Mouse (Mus musculus): ENCODE results near the gene Prima1. TPM values are rescaled to one million over a fixed set of nuclear protein-coding genes. Genes with fewer than 3 reads are reported as not detected.

Prima1 gene
- polyA plus RNA-seq, 3 experiments from 2014 or later = not detected

DNA sequence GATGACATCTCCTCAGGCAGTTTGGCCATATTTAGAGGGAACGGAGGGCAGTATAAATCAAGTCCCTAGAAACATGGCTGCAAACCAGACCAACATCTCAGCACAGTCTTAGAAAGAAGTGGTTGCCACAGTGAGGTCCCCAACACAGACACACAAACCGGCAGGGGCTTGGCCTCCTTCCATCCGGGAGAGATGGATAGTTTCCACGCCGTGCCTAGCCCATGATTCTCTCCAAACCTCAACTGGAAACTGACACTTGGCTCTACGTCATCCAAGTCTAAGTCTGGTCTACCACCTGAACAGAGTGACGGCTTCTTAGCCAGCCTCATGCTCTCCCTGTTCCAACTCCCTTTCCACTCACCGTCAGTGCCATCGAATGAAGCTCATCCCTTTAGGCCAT lies 18.3 kb downstream of the Prima1 start:
- ATAC-seq = no peak

DNA sequence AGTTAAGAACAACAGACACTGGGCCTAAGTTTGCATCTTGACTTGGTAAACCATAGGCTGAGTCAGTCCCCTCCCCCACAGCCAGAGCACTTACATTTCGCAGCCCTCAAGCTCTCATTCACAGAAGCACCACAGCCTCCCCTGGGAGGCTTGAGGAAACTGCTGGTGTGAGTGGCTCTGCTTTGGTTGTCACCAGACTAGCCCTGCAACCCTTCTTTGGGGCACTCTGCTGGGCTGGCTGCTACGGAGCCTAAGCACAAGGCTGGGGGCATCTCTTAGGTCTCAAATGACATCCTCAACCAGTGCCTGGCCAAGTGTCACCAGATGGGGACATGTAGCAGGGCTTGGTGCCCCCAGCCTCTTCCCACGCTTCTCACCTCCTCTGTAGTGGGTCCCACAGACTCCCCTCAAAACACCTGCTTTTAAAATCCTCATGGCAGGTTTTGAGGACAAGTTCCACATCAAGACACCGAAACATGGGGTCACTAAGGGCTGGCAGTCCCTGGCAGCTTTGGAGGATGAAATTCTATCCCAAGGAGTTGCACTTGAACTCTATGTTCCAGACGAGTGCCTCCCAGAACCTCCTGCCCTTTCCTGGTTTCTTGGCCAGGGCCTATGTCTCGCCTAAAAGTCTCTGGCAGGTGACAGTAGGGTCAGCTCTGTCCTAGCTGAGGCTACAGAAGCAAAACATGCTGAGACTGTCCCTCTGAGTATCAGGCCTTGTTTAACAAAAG lies 25.9 kb downstream of the Prima1 start:
- no peak for ATAC-seq

DNA sequence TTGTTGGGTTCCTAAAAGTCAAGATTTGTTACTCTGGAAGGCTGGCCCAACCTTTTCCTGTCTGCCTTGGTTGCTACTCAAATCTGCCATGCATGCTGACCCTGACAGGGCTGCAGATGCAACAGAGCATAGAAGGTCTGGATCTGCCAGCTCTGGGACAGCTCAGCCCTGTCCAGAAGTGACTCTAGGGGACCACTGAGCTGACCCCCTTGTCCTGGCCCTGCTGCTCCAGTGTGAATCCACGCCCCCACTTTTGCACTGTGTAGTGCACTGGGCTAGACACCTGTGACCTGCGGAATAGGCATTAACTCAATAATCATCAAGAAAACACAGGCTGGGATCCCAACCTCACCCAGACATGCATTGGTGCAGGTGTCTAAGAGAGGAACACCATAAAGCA lies 27.2 kb downstream of the Prima1 start:
- ATAC-seq = no peak

DNA sequence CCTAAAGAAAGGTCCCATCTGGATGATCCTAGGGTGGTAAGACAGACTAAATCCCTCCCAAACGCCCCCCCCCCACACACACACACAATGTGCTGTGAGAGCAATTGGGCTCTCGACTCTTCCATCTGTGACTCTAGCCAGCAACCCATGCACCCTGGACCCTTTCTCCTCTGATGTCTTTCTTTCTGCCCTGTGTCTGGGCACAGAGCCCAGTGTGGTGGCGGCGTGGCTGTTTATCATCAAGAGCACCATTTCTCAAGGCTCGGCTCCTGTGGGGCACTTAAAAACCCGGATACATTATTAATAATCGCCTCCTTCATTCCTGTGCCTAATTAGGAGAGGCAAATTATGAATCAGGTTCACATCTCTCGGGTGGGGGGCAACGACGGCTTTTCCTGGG lies 27.7 kb downstream of the Prima1 start:
- ATAC-seq = no peak

DNA sequence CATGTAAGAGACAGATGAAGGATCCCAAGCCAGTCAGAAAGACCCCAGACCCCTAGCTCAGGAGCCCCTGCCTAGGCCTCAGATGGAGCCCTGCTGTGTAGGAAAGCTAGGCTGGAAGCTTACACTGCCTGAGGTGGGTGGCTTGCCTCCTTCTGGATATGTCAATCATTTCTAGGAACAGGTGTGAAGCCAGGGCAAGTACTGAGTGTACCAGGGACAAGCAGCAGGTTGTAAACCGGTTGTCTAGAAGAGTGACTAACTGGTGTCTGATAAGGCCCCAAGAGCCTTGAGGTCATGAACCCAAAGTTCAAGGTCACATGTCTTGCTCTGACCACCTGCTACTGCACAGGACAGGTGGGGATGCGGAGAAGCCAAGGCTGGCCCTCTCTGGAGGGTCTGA lies 28.4 kb downstream of the Prima1 start:
- no peak for ATAC-seq

DNA sequence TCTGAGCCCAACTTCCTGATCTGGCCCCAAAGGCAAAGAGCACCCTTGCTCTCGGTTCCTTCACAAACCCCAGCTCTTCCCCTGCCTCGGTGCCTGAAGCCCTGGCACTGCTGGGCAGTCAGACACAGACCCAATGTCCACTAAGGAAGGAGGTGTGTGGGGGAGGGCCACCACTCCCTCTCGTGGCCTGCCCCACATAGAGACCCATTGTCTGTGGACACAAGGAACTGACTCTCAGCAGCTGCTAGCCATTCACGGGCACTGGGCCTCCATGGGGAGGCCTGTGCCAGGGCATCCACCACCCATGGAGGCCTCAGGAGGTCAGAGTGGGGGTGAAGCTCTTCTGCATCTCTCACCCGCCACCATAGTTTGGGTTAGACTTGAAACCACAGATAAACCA lies 30.9 kb downstream of the Prima1 start:
- ATAC-seq = no peak

DNA sequence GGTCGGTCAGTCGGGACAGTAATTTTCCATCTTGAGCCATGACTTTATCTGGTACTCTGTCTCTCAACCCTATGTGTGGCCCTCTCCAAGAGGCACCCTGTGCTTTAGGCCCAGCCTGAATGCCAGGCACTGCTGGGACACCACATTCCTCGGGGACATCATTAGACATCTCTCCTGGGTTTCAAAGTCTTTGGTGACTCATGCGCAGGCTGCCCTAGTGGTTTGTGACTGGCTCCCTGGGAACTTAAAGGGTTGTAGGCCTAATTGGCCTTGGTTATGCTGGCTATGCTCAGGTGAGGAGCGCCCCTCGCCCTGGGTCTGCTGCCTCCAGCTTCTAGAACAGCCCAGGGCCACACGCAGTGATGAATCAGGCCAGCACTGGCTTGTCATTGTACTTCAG lies 32.4 kb downstream of the Prima1 start:
- no peak for ATAC-seq

DNA sequence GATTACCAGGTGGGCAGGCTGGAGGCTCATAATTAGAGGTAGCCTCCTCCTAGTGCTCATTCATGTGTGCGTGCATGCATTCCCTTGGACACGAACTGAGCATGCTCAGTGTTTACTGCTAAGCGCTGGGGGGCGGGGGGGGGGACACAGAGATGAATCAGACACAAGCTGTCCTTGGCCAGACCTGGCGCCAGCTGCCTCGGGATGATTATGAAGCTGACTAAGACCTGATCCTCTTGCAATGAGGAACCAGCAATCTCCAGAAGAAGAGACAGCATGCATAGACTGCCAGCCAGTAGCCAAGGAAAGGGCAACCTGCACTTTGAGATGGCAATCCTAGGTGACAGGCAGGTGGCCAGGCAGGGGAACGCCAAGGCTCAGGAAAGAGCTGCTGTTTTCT lies 36.4 kb downstream of the Prima1 start:
- ATAC-seq = no peak

DNA sequence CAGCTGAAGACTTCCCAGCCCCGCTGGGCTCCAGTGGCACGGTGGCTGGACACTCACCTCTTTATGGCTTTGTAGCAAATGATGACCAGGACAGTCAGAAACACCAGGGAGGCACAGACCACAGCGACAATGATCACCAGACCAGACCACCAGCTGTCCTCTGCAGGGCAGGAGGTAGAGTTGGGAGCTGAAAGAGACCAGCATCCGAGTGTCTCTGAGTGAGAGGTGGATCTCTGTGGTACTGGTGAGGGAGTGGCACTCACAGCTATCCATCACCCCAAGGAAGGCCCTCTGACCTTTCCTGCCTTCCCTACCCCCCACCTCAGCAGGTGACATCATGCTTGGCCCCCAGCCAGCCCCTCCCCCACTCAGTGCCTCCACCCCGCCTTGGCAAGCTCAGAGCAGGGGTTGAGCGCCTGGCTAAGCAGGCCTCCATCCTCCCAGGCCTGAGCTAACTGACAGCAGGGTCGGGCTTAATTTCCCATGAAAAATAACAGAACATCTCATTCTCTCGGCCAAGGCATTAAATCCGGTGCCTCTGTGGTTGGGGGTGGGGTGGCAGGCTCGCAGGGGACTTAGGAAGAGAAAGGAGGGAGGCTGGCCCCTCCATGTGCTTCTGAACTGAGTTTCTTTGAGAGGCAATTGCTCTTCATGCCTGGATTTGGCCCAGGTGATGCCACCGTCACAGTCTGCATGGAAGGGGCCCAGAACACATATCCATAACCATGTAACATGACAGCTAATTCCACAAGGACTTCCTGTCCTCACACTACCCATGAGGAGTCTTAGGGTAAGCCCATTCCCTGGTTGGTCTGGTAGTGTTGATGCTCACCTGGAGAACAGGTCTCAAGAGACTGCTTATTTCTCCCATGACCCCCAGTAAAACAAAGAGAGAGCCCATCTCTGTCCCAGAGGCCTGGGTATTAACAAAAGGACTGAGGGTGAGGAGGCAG lies 39.1 kb downstream of the Prima1 start:
- no peak for ATAC-seq

DNA sequence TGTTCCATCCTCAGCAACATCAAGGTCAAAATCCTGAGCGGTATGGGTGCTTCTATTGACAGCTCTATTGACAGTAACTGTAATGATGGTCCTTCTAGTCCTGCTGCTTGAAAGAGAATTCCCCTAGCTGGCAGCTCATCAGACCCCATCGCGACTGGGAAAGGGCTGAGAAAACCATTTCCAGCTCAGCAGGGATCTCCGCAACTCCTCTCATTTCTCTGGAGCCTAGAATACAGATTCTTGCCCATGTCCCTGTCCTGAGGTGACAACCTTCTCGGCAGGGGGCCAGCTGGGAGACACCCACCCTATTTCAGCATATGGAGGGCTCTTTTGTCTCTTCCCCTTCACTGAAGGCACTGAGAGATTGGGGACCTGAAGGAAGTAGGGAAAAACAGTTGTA lies 49.0 kb downstream of the Prima1 start:
- ATAC-seq = no peak

DNA sequence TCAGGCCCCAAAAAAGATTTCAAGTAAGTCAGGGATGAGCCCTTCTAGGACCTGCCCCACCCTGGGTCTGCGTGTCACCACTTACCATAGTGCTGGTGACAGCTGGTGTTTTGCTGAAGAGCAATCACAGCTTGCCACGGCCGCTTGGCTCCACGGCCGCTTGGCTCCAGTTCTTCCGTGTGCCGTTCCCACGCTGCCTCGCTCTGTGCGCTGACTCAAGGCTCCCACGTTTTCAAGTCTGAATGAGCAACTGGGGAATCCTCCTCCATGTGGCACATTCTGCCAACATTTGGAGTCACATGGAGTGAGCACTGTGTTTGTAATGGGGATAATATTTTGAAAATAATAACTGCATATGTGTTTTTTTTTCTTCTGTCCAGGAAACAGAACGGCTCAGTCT lies 52.2 kb downstream of the Prima1 start:
- no peak for ATAC-seq

DNA sequence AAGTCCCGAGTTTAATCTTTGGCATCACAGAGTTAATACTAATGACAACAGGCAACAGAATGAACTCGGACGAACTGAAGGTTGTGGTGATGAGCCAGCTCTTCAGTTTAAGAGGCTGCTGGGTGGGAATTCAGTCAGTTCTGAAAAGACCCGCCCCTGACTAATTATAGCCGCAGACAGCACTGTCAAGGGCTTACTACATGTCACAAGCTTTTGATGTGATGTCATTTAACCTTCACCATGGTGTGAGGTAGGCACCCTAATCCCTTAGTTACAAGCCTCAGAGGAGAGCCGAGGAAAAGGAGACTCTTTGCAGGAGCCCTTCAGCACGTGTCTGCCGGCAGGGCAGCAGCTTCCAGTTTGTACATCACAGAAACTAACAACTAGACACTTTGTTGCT lies 53.7 kb downstream of the Prima1 start:
- no peak for ATAC-seq

DNA sequence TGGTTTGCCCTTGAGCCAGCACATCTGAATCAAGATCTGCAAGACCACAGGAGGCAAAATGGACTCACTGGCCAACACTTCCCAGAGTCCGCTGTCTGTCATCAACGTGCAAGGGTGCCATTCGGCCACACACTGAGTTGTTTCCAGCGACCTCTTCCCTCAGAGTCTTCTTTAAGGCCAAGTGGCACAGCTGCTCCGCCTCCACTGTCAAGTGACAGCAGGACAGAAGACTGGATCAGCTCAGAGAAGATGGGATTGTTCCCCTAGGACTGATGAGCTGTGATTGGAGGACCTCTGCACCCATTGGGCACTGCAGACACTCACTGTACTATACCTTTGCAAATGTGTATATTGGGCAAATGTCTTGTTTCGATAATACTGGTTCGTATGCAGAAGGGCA lies 54.9 kb downstream of the Prima1 start:
- ATAC-seq = no peak

DNA sequence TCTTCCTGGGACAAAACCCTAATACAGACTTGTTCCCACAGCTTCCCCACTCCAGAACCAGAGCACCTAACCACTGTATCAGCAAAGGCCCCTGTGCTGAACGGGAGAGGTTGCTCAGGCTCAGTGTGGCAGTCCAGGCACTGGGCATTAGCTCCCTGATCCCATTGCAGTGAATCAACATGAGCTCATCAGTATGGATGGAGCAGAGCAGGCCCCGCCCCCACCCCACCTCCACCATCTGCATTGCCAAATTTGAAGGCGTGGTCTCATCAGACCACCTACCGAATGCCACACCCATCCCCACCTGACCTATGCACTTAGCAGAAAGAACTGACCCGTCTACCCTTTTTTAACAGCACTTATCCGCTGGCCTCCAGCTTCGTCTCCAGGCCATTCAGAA lies 58.9 kb downstream of the Prima1 start:
- ATAC-seq = no peak

DNA sequence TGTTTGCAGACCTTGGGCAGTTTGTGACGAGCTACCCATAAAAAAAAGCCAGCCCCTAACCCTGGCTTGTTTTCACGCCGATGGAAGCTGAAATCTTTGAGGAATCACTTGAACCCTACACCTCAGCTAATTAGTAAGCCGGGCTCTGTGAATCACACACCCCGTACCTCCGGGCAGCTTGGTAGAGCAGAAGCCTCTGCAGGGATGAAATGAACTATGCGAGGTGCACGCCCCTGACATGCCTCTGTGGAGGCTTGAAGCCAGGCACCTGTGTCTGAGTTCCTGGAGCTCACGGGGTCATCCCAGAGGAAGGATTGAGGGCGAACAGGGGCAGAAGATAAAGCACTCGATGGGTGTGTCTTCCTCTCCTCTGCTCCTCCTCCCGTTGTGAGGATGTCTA lies 73.1 kb downstream of the Prima1 start:
- ATAC-seq = no peak

DNA sequence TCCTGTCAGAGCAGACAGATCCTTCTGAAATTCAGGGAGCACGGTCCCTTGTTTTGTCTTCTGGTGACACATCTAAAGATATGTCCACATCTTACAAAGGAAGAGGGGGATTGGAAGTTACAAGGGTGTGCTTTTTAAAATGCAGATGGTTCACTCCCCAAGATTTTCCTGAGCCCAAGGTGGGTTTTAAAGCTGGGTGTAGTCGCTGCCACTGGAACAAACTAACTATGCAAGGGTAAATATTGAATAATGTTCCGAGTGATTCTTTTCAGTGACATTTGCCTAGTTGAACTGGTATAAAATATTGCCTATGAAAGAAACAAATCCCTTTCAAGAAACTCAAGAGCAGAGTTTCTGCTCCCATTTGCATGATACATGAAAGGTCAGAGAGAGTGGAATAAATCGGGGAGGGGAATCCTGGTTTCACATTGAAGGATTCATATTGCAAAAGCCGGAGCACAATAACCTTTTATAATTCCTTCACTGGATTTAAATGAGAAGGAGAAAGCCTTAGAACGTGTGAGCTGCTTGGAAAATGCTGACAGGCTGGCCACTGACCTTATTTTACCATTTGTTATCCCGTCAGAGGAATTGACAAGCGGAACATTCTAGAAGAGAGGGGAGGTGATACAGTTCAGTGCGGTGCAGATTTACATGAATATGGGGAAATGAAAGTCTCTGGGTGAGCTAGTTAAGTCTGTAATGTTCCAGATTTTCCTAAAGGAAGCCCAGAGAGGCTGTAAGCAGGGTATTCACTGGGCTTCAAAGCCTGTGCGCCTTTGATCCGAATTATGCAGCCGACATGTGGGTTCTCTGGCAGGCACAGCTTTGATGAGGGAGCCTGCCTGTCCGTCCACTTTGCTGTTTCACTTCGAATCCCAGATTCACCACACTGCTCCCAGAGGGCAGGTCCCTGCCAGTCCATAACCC lies 77.6 kb downstream of the Prima1 start:
- ATAC-seq = no peak

DNA sequence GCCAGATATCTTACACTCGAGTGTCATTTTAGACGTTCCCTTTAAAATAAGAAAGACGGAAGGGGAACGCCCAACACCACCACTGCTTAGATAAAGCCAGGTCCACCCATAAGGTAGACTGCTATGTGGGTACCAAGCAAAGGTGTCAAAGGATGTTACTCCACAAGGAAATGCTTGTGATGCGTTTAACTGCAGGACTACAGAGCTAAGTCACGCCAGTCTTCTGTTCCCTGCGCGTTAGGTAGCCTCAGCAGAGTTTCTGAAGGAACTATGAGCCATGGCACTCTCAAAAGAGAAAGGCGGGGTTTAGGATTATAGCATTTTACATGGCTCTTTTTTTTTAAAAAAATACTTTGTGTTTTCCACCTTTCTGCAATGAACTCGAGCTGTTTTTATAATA lies 78.4 kb downstream of the Prima1 start:
- no peak for ATAC-seq

DNA sequence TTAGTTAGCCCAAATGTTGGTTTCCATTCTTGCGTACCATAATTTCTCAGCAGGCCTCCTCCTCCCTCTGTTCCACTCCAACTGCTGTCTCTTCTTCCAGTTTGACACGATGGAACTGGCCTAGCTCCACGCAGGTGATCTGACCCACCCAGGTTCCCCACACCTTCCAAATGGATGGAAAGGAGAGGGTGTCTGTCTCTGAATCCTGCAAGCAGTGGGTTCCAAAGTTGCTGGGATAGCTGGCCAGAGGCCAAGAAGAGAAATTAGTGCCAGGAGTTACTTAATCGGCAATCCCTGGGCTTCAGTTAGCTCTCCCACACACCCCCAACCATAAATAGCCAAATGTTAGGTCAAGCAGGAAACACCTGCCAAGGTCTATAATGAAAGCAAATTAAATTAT lies 81.2 kb downstream of the Prima1 start:
- no peak for ATAC-seq

DNA sequence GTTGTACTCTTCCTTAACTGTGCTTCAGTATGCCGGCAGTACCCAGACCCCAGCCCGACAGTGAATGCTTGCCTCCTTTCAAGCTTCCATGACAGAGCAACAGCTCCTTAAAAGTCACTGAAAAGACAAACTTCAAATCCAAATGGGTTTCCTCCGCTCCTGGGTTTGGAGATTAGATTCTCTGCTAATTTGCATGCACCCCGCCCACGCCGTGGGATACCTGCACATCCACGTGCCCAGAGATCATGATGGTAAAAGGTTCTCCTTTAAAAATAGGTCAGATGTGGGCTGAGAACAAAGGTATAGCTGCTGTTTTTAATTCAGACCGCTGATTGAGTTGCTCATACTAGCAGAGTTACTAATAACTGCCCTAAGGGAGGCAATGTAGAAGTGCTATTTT lies 82.9 kb downstream of the Prima1 start:
- ATAC-seq = no peak

DNA sequence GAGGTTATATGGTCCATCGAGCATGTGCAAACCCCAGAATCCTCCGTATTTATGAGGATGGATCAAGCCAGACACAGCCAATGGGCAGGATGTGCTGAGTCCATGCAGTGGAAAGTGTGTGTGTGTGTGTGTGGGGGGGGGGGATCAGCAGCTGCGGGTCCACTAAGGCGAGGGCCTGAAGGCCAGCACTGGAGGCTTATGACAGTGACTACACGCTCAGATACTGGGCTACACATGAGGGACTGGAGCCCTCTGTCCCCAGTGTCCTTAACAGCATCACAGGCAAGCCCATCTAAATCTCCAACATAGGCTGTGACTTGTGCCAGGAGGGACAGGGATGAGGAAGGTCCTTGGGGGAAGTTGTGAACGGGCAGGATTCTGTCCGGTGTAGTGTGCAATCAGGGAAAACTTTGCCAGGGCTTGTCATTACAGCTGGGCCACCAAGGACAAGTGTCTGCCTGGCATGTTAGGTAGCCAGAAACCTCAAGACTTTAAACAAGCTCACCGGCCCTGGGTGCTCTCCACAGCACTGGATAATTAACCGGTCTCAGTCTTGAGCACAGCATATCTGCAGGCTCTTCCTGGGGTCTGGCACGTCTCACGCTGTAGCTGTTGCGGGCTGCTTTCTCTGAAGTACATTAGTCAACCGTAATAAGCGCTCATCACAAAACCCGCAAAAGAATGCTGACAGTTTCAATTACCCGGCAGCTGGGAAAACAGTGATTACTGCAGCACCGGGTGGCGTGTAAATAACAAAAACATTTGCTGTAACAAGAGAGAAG lies 84.6 kb downstream of the Prima1 start:
- ATAC-seq = no peak

DNA sequence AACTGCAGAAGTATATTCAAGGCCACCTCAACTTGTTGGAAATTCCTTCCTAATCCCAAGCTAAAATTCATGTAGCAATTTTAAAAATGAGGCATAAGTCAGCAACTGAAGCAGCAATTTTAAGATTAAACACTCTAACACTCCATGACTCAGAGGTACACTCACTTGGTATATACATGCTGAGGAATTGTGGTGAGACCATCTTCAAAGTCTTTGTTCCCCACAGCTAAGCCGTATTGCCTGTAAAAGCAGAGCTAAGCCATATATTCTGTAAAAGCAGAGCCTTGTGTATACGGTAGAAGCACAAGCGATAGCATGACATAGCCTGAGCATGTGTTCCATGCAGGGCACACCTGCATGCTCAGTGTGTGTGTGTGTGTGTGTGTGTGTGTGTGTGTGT lies 86.5 kb downstream of the Prima1 start:
- ATAC-seq = no peak

DNA sequence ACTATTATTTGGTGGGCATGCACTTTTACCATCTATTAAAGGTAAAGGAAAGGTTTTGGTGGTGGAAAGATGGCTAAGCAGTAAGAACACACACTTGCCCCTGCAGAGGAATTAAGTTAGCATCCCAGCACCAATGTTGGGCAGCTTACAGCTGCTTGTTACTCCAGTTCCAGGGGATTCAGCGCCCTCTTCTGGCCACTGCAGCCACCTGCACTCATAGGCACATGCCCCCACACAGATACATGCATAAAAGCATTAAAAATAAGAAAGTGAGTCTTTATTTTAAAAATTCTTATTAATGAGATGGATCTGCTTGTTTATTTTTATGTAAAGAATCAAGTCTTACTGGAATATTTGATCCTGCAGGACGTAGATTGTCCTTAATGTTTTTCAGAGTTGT lies 87.0 kb downstream of the Prima1 start:
- no peak for ATAC-seq
